ENCODE assay signal across 16 mouse cellular contexts in the genomic region with DNA sequence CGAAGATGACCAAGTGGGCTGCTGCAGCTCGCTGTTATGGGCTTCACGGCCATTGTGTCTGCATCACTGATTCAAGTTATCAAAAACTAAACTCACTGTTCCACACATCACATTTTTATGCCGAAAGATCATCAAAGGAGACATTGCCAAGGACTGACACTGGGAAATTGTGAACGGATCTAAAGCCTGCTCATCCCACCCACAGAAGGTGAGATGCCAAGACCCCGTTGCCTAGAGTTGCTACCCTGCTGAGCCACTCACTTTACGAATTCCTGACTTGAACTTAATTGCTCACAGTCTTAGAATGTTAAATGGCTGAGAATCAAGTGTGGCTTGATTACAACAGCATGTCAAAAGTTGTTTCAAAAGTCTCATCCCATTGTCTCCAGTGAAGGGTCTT. TPM values are rescaled to one million over a fixed set of nuclear protein-coding genes. Genes with fewer than 3 reads are reported as not detected.
"Had no signal": no experiment of that assay in that cellular context is flagged by ENCODE, and none has a peak within 500 bp of the region (broad histone marks: within the 10 kb centered on the region; RNA-seq: fewer than 3 reads in every experiment).

No protein-coding gene starts in this region.

- DNase-seq: kidney, adult 18-20 months; liver; midbrain, embryonic 14.5 days; thymus, adult 18-20 months; thymus, postnatal 36 days had no signal

- H3K9ac ChIP-seq: intestine, embryonic 15.5 days; limb, embryonic 13.5 days; liver, embryonic 12.5 days; liver, embryonic 15.5 days had no signal

- H3K36me3 ChIP-seq: intestine, embryonic 15.5 days; liver, embryonic 15.5 days had no signal

- H3K9me3 ChIP-seq: intestine, embryonic 15.5 days; limb, embryonic 13.5 days; liver, embryonic 12.5 days; liver, embryonic 15.5 days had no signal

- H3K27ac ChIP-seq: intestine, embryonic 15.5 days; layer of hippocampus, adult 2 months; liver, embryonic 12.5 days; liver, embryonic 15.5 days had no signal

- H3K27me3 ChIP-seq: intestine, embryonic 15.5 days; limb, embryonic 13.5 days; liver, embryonic 12.5 days; liver, embryonic 15.5 days had no signal

- H3K4me1 ChIP-seq: intestine, embryonic 15.5 days; liver, embryonic 12.5 days; liver, embryonic 15.5 days had no signal

- H3K4me3 ChIP-seq: intestine, embryonic 15.5 days; layer of hippocampus, adult 2 months; limb, embryonic 13.5 days; liver, embryonic 12.5 days; liver, embryonic 15.5 days had no signal

- H3K4me2 ChIP-seq: intestine, embryonic 15.5 days; limb, embryonic 13.5 days; liver, embryonic 12.5 days; liver, embryonic 15.5 days; midbrain, embryonic 11.5 days had no signal

- ATAC-seq: liver, embryonic 12.5 days had no signal

RNA-seq across cellular contexts. Expression of a gene that starts 21.6 kb away (rescaled TPM):
- polyA plus RNA-seq: intestine, embryonic 15.5 days; kidney, embryonic 14.5 days; liver, embryonic 12.5 days; liver, embryonic 15.5 days; neural tube, embryonic 11.5 days; small intestine, adult 2 months; stomach, embryonic 16.5 days; urinary bladder, adult 2 months had no signal
